22 mouse cellular contexts compared by ENCODE assay signal in the genomic region with DNA sequence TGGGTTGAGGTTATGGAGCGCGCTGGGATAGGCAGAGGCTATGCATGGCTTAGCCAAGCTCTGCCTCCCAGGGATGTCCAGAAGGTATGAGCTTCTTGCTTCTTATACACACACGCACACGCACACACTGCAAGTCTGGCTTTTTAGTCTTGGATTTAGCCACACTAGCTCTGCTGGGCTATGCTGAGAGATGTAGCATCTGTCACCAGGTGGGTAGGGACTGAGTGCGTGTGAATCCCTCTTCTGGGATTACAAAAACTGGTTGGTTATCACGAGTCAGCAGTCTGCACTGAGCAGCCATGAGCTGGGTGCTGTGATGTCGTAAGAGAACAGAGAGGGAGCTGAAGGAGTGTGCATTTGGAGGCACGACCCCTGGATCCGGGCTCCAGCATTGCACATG.
"Had no signal": no experiment of that assay in that cellular context is flagged by ENCODE, and none has a peak within 500 bp of the region (broad histone marks: within the 10 kb centered on the region; RNA-seq: fewer than 3 reads in every experiment).

No protein-coding gene starts in this region.

- H3K27ac ChIP-seq: kidney, postnatal 0 days; layer of hippocampus, adult 2 months; limb, embryonic 13.5 days; liver, embryonic 12.5 days; liver, embryonic 15.5 days; lung, embryonic 15.5 days; midbrain, embryonic 10.5 days; midbrain, embryonic 13.5 days; neural tube, embryonic 13.5 days had no signal

- H3K27me3 ChIP-seq: liver, embryonic 12.5 days; liver, embryonic 15.5 days; lung, embryonic 15.5 days; megakaryocyte, embryonic 14.5 days; midbrain, embryonic 13.5 days; neural tube, embryonic 13.5 days had no signal

- H3K36me3 ChIP-seq: limb, embryonic 13.5 days; lung, embryonic 15.5 days; midbrain, embryonic 13.5 days; neural tube, embryonic 13.5 days had no signal

- ATAC-seq: liver, embryonic 12.5 days; midbrain, embryonic 13.5 days; midbrain, embryonic 16.5 days had no signal

- DNase-seq: kidney, postnatal 25 days; layer of hippocampus, adult 9-11 months; liver; lung, adult 18-20 months; lung, postnatal 10 days; lung, postnatal 36 days; retina, postnatal 1 day; right cerebral cortex, postnatal 25 days; thymus, adult 18-20 months; thymus, postnatal 36 days had no signal

- H3K9me3 ChIP-seq: liver, embryonic 15.5 days; lung, embryonic 15.5 days; midbrain, embryonic 13.5 days had no signal

- H3K4me3 ChIP-seq: layer of hippocampus, adult 2 months; limb, embryonic 13.5 days; liver, embryonic 12.5 days; liver, embryonic 15.5 days; lung, embryonic 15.5 days; megakaryocyte, embryonic 14.5 days; midbrain, embryonic 10.5 days; midbrain, embryonic 13.5 days; myocyte; neural tube, embryonic 13.5 days had no signal
